Mouse (Mus musculus): ENCODE measurements around the gene Dap. TPM values are rescaled to one million over a fixed set of nuclear protein-coding genes. Genes with fewer than 3 reads are reported as not detected.
A peak's percentile ranks its signal among the peaks of the same experiment; 100 is the strongest.

Dap gene
- total RNA-seq, 2 experiments from 2014 or later: 43.5 to 46.5 TPM

- DNase-seq: no peak
These were observed 41.3 kb downstream of the Dap start for GRCm38 (mm10) chr15:31265404-31265803.

GRCm38 (mm10) chr15:31265845-31266244 is 41.7 kb downstream of the Dap start:
- no peak for DNase-seq

GRCm38 (mm10) chr15:31268148-31268547 is 44.0 kb downstream of the Dap start:
- no peak for DNase-seq

DNA sequence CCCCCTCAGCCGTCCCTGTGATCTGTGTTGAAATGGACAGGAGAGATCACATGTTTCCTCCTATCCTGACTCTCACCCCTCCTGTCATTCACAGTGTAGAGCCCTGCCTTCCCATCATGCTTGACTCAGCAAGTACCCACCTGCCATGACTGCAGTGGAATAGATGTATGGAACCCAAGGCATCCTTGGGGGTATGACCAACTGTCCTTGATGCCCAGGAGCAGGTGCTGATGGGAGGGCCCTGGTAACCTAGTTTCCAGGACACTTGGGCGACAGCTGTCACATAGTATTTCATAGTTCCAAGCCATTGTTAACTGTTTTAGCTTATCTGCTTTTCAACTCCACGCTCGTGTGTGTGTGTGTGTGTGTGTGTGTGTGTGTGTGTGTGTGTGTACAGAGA is 45.4 kb downstream of the Dap start:
- no peak for DNase-seq

GRCm38 (mm10) chr15:31272695-31273094 is 48.6 kb downstream of the Dap start:
- no peak for DNase-seq

GRCm38 (mm10) chr15:31273509-31273908 is 49.4 kb downstream of the Dap start:
- DNase-seq: no peak

DNA sequence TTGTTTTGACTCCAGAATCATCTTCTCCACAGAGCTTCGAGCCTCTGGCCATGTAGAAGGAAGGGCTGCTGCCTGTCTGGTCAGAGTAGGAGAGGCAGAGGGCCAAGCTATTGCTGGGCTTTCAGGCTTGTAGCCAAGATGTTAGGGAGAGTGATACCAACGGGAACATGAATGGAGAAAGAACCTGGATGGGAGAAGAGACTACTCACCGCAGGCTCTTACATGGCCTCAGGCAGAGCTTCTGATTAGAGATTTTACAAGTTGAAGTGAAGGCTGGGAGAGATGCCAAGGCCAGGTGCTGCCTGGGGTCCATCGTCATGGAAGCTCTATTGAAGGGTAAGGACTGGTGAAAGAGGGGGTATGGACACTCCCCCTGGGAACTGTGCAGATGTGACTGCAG is 54.0 kb downstream of the Dap start:
- DNase-seq: no peak

GRCm38 (mm10) chr15:31279120-31279519 is 55.0 kb downstream of the Dap start:
- DNase-seq: no peak

DNA sequence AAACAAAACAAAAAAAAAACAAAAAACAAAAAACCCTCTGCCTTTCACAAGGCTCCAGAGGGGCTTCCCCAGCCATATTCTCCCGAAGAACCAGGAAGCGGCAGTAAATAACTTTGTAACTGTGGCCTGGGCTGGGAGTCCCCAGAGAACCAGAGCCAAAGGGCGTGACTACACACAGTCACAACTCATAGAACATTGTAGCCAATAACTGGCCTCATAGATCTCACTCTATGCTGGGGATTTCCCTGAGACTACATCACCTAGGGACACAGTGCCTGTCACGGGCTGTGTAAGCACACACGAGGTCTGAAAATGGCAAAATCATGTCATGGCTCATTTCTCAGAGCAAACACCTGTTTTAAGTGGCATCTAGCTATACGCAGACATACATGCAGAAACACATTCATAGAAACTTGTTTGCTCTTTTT is 55.5 kb downstream of the Dap start:
- DNase-seq: no peak

DNA sequence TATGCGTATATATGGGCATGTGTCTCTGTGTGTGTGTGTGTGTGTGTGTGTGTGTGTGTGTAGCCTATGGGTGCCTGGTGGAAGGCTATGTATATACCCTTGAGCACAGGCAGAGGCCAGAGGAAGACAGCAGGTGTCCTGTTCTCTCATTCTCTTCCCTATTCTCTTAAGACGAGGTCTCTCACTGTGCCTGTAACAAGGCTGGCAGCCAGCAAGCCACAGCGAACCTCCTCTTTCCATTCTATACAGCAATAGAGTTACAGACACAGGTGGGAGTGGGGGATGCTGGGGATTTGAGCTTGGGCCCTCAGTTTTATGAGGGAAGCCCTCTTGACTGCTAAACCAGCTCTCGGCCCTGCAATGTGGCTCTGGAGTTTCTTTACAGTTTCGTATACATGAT is 55.9 kb downstream of the Dap start:
- no peak for DNase-seq

- DNase-seq: no peak
These were observed 56.6 kb downstream of the Dap start for GRCm38 (mm10) chr15:31280683-31281082.

- DNase-seq: no peak
These were observed 57.7 kb downstream of the Dap start for GRCm38 (mm10) chr15:31281830-31282229.

DNA sequence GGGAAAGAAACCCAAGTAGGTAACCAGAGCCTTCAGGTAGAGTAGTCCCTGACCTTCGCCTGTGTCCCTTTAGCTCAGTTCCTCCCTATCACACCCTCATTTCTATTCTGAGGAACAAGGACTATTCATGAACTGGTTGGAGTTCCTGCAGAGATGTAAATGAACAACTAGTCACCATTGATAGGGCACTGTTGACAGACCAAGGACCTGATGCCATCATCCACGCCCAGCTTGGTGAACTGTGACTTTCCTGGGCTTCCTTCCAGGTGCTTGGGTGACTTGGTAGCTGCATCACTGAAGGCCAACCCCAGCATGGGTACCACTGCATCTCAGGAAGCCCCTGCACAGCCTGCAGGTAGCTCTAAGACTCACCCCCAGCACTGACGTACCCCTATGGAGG is 58.2 kb downstream of the Dap start:
- DNase-seq: no peak

- DNase-seq: peak; percentile 36
These were observed 60.0 kb downstream of the Dap start for GRCm38 (mm10) chr15:31284142-31284541.

DNA sequence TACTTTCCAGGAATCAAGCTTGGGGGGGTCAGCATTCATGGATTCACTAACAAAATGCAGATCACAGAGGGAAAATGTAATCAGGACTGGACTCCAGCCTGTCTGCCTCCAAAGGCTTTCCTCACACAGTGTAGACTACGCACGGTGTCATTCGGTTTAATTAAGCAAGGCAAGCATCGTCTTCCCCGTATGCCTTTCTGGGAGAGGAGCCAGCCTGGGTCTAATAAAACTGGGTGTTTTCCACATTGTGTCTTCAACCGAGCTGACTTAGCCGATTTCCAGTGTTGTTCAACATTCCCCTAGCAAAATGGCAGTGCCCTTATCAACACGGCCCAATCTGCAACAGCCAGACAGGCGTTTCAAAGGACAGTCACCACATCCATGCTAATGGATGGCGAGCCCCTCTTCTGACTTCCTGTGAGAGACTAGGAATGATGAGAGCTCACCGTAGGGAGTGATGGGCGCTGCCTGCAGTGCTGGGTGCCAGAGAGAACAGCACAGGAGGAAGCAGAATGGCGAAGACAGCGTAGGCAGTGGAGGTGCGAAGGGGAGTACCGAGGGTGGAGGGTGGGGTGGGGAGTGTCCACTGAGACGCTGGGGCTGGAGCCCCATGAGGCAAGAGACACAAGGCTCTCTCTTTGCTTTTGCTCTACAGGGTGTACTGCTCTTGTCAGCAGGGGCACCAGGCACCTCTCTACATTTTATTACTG is 61.0 kb downstream of the Dap start:
- DNase-seq: no peak

- DNase-seq: no peak
These were observed 61.6 kb downstream of the Dap start for GRCm38 (mm10) chr15:31285695-31286094.

GRCm38 (mm10) chr15:31292627-31293026 is 68.5 kb downstream of the Dap start:
- peak; percentile 25 for DNase-seq

DNA sequence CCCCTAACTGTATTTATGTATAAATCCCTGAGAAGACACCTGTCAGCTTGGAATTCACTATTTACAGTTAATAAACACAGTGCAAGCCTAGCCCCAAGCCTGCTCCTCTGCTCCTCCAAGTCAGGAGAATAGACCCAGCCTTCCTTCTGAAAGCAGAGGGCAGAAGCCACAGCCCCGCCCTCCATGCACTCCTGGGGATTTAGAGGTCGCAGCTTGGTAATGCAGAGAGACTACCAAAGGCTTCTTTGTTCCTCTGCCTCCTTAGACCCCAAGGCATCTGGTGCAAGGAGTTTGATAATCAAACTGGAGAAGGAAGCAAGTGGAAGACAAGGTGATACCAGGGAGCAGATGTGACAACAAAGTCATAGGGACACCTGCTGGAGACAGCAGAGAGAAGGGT is 70.2 kb downstream of the Dap start:
- DNase-seq: no peak

DNA sequence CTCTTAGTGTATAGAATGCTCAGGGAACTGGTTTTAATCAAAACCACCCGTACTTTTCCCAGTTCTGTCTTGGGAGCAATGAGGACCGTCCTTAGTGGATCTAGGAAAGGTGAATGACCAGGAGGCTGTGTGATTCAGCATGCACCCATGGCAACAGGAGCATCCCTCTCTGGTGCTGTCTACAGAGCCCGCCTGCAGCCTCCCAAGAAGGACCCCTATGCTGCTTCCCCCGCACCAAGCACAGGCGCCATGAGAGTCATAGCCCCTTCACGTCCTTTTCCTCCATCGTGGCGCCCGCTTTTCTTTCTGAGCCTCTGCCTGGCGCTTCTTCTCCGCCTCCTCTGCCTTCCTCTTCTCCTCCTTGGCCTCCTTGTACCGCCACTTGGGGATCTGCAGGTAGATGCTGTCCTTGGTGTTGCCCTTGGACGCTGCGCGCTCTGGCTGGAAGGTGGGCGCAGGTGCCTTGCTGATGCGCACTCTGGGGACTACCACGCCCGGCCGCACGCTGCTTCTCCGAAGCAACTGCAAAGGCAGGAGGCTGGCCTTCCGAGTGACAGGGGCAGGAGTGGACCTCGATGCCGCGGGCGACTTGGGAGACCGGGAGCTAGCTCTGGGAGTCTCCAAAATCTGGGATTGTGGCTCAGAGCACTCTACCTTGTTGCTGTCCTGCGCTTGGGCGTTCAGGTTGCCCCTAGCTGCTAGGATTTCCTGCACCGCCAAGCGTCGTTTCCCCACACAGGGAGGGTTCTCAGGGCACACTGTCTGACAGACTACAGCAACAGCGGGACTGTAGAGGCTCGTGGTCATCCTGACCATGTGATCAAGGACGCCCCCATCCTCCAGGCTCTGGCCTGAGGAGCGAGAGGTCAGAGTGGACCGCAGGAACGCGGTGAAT is 73.0 kb downstream of the Dap start:
- DNase-seq: no peak

GRCm38 (mm10) chr15:31297777-31298137 is 73.6 kb downstream of the Dap start:
- no peak for DNase-seq

- DNase-seq: no peak
These were observed 75.3 kb downstream of the Dap start for GRCm38 (mm10) chr15:31299258-31299917.

DNA sequence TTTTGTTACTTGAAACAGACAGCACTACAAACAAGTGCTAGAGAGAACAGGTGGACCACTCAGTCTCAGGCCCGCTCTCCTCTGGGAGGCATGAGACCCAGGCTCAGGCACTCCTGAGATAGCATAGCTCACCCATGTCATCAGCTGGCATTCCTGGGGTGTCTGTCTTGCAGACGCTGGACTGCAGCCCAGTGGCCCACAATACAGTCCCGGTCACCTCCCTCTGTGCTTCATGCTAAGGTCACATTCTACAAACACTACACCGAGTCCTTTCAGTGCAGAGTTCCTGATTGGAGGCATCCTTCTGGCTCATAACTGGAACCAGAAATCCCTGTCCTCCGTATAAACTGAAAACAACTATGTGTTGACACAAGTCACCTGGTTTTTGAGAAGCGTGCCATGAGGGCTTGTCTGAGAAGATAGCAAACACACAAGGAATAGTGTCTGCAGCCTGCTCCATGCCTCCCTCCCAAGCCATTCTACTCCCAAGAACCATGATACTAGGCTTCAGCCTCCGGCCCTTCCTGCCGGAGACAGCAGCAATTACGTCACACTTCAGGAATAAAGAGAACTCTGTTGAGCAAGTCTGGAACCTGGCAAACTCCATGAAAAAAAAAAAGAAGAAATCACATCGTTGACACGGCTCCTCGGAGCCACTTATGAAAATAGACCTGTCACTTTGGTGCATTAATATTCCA is 78.3 kb downstream of the Dap start:
- DNase-seq: peak; percentile 70

- no peak for DNase-seq
These were observed 80.2 kb downstream of the Dap start for GRCm38 (mm10) chr15:31304302-31304701.

Data from heart, postnatal 4 days (tissue).